Mouse (Mus musculus): ENCODE data around the gene Bmpr1b. TPM values are rescaled to one million over a fixed set of nuclear protein-coding genes. Genes with fewer than 3 reads are reported as not detected.

Bmpr1b gene
- polyA plus RNA-seq, 1 experiment from 2014 or later: 5.5 TPM

DNA sequence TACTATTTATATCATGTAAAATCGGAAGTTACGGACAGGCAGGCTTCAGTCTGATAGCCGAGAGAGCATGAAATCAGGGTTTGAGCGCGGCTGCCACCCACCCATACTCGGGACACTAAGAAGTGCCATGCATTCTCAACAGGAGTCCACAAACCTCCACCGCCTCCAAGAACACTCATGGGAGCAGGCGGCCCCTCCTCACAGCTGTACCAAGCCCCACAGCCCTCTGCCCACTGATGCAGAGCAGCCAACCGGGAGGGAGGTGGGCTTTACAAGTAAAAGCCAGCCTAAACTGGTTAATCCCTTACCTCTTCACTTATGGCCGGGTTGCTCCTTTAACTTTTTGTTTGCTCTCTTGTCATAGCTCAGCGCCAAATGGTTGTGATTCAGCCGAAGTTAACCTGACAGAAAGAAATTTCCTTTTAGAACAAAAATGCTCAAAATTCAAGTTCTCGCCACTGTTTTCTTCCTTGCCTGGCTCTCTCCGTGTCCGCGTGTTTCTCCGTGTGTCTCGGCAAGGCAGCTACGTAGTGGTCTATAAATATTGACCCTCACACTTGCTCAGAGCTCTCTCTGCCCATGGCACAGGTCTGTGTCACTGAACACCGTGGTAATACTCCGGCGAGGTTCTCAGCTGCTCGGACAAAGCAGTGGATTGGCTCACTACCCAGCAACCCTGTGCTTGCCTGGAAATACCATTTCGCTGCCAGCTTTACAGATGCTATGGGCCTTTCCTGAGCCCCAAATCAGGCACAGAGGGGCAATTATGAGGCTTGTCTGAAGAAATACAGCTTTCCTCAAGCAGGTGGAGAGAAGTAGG is 187.4 kb downstream of the Bmpr1b start:
- no peaks in the 10 kb centered on the region for H3K36me3 ChIP-seq
- no peaks in the 10 kb centered on the region for H3K4me1 ChIP-seq
- no peaks in the 10 kb centered on the region for H3K27me3 ChIP-seq (replicated peaks)
- no peak for ATAC-seq (ENCODE audit: insufficient read depth, low FRiP score, low read depth)
- no peak overlapping the region for H3K27ac ChIP-seq
- no peaks in the 10 kb centered on the region for H3K9me3 ChIP-seq
- no peak overlapping the region for H3K9ac ChIP-seq
- no peak overlapping the region for H3K4me2 ChIP-seq
- 76% methylated on average over 24 of the region's 24 CpGs for WGBS
- H3K4me3 ChIP-seq (replicated peaks): no peak overlapping the region

DNA sequence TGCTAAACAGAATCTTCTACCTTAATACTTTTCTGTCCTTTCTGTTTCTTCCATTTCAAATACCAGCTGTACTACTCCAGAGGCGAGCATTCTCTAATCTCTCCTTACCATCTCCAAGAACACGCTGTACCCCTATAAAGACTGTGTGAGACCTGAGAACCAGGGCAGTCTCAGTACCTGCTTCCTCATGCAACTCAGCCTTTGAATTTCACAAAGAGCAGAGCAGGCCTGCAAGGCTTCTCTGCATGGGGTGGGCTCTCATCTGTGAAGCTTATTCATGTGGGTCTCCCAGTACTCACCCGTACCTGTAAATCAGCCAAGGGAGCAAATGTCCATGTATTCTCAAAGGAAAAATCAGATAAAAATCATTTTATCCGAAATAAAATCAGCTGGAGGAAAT is 203.0 kb downstream of the Bmpr1b start:
- Histone ChIP-seq H3K9ac (no peak overlapping the region), H3K4me2 (no peak overlapping the region), H3K36me3 (no peaks in the 10 kb centered on the region), H3K9me3 (no peaks in the 10 kb centered on the region), H3K4me3 (replicated peaks) (no peak overlapping the region), H3K27me3 (replicated peaks) (no peaks in the 10 kb centered on the region), H3K4me1 (no peaks in the 10 kb centered on the region), H3K27ac (no peak overlapping the region)
- WGBS: 69% methylated on average over 4 of the region's 4 CpGs
- ATAC-seq (ENCODE audit: insufficient read depth, low FRiP score, low read depth): no peak

DNA sequence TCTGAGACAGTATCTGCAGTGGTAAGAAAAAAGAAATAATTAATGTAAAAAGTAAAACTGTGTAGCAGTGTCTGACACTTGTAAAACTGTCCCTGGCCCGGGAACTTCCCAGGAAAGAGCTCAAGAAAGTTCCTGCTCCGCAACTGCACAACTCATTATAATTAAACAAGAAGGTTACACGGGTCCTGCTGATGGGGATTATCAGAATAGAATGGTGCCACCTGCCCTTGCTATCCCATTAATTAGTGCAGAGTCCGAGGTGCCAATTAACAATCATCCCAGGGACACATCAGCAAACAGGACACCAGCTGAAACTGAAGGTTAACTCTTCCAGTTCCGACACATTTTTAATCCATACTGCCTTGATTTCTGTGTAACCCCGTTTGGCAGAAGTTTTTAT is 216.3 kb downstream of the Bmpr1b start:
- H3K27me3 ChIP-seq (replicated peaks): no peaks in the 10 kb centered on the region
- no peak overlapping the region for H3K27ac ChIP-seq
- 51% methylated on average over 6 of the region's 6 CpGs for WGBS
- no peaks in the 10 kb centered on the region for H3K9me3 ChIP-seq
- H3K4me2 ChIP-seq: no peak overlapping the region
- no peaks in the 10 kb centered on the region for H3K36me3 ChIP-seq
- H3K9ac ChIP-seq: no peak overlapping the region
- H3K4me1 ChIP-seq: no peaks in the 10 kb centered on the region
- ATAC-seq (ENCODE audit: insufficient read depth, low FRiP score, low read depth): no peak
- no peak overlapping the region for H3K4me3 ChIP-seq (replicated peaks)

DNA sequence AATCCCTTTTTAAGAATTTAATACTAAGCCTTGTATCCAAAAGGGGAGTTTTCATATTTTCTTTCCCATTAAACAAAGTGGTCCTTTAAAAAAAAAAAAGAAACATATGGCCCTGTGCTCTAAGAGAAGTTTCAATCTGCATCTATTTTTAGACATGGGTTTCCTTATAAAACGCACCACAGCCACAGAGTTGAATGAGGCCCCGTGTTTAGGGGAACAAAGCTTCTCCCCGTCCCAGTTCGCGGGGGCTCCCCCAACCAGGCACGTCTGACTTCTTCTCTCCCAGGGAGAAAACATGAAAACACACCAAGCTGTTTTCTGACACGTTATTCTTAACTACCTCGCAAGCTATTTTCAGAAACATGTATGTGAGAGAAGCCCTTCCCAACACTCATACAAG is 218.6 kb downstream of the Bmpr1b start:
- 57% methylated on average over 8 of the region's 8 CpGs for WGBS
- no peaks in the 10 kb centered on the region for H3K27me3 ChIP-seq (replicated peaks)
- no peak overlapping the region for H3K4me2 ChIP-seq
- no peaks in the 10 kb centered on the region for H3K9me3 ChIP-seq
- no peaks in the 10 kb centered on the region for H3K36me3 ChIP-seq
- no peaks in the 10 kb centered on the region for H3K4me1 ChIP-seq
- H3K4me3 ChIP-seq (replicated peaks): no peak overlapping the region
- no peak overlapping the region for H3K27ac ChIP-seq
- no peak for ATAC-seq (ENCODE audit: insufficient read depth, low FRiP score, low read depth)
- H3K9ac ChIP-seq: no peak overlapping the region

DNA sequence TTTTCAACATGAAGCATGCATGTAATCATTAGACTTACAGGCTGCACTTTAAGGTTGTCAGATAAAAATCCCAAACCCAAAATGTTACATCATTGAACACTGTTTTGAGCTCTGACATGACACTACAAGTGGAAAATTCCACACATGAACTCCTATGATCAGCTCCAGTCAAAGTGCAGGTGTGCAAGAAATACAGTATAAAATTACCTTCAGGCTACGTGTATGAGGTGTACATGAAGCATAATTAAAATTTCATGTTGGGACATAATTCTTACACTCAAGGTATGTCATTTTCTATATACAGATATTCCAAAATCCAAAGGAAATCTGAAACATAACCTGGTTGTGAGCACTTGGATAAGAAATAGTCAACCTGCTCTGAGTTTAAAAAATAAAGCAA is 220.7 kb downstream of the Bmpr1b start:
- H3K36me3 ChIP-seq: no peaks in the 10 kb centered on the region
- WGBS: 75% methylated on average over 1 of the region's 1 CpGs
- H3K27me3 ChIP-seq (replicated peaks): no peaks in the 10 kb centered on the region
- H3K27ac ChIP-seq: no peak overlapping the region
- no peaks in the 10 kb centered on the region for H3K4me1 ChIP-seq
- no peaks in the 10 kb centered on the region for H3K9me3 ChIP-seq
- no peak overlapping the region for H3K4me2 ChIP-seq
- H3K4me3 ChIP-seq (replicated peaks): no peak overlapping the region
- no peak for ATAC-seq (ENCODE audit: insufficient read depth, low FRiP score, low read depth)
- no peak overlapping the region for H3K9ac ChIP-seq

DNA sequence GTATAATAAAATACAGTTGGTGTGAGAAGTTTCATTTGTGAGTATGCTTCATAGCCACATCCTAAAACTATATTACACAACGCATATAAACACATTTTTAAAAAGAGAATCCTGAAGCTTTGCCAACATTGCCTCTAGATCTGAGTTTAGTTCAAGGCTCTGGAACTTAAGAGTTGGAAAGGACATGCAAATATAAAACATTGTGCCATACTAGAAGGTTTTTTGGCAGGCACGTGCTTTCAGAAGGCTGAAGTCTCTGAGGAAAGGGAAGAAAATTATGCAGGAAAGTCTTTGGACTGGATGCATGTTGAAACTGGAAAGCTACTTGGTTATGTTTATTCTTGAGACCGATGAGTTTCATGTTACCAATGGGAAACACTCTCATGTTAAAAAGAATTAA is 221.1 kb downstream of the Bmpr1b start:
- Histone ChIP-seq H3K4me3 (replicated peaks) (no peak overlapping the region), H3K36me3 (no peaks in the 10 kb centered on the region), H3K9ac (no peak overlapping the region), H3K27ac (no peak overlapping the region), H3K4me1 (no peaks in the 10 kb centered on the region), H3K4me2 (no peak overlapping the region), H3K27me3 (replicated peaks) (no peaks in the 10 kb centered on the region), H3K9me3 (no peaks in the 10 kb centered on the region)
- 66% methylated on average over 3 of the region's 3 CpGs for WGBS
- ATAC-seq (ENCODE audit: insufficient read depth, low FRiP score, low read depth): no peak

DNA sequence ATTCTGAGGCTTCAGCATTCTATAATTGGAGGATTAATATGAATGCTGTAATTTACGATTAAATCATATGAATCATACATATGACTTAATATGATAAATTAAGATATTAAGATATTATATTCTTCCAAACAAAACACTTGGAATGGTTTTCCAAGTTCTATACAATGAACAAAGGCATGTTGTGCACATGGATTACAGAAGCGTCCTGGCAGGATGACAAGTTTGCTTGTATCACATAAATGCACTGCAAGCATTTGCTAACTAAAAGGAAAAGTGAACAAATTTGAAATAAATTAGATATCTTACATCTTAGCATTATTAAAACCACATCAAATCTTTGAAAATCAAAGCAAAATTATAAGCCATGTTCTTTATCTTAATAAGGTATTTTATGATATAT is 222.4 kb downstream of the Bmpr1b start:
- Histone ChIP-seq H3K27ac (no peak overlapping the region), H3K27me3 (replicated peaks) (no peaks in the 10 kb centered on the region), H3K4me2 (no peak overlapping the region), H3K4me1 (no peaks in the 10 kb centered on the region), H3K36me3 (no peaks in the 10 kb centered on the region), H3K9ac (no peak overlapping the region), H3K9me3 (no peaks in the 10 kb centered on the region), H3K4me3 (replicated peaks) (no peak overlapping the region)
- 79% methylated on average over 2 of the region's 2 CpGs for WGBS
- no peak for ATAC-seq (ENCODE audit: insufficient read depth, low FRiP score, low read depth)

DNA sequence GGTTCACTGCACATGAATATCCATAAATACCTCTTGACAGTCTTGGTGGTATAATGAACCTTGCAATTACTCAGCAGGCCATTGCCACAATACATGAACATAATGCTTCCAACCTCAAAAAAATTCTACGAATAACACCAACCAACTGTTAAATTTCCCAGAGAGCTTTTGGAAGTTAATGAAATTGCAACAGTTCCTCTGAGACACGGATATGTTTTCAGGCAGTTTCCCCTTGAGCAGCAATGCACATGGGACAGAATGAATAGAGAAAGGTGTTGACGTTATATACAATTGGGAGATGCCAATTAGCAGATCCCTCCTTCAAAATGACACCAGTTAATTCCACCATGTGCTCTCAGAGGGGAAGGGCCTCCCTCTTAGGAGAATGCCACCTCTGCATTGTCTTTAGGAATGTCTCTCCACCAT is 225.9 kb downstream of the Bmpr1b start:
- no peak for ATAC-seq (ENCODE audit: insufficient read depth, low FRiP score, low read depth)
- Histone ChIP-seq H3K9ac (no peak overlapping the region), H3K4me1 (no peaks in the 10 kb centered on the region), H3K4me3 (replicated peaks) (no peak overlapping the region), H3K9me3 (no peaks in the 10 kb centered on the region), H3K27ac (no peak overlapping the region), H3K4me2 (no peak overlapping the region), H3K36me3 (no peaks in the 10 kb centered on the region), H3K27me3 (replicated peaks) (no peaks in the 10 kb centered on the region)
- WGBS: 83% methylated on average over 3 of the region's 3 CpGs

DNA sequence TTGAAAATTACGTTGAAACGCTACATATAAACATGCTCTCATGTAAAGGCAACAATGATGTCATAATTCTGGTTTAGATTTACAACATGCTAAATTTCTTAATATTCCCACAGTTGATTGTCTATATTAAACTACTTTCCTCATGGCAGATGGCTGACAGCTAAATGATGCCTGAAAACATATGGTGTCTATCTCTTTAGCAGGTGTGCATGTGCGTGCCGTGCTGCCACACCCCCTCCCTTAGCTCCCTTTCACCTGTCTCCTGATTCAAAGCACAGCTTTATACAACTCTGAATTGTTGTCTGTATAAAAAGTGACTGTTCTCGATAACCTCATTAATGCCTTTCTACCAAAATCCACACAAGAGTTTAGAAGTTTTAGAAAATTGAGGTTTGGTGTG is 229.0 kb downstream of the Bmpr1b start:
- WGBS: 75% methylated on average over 5 of the region's 5 CpGs
- Histone ChIP-seq H3K27me3 (replicated peaks) (no peaks in the 10 kb centered on the region), H3K9me3 (no peaks in the 10 kb centered on the region)

DNA sequence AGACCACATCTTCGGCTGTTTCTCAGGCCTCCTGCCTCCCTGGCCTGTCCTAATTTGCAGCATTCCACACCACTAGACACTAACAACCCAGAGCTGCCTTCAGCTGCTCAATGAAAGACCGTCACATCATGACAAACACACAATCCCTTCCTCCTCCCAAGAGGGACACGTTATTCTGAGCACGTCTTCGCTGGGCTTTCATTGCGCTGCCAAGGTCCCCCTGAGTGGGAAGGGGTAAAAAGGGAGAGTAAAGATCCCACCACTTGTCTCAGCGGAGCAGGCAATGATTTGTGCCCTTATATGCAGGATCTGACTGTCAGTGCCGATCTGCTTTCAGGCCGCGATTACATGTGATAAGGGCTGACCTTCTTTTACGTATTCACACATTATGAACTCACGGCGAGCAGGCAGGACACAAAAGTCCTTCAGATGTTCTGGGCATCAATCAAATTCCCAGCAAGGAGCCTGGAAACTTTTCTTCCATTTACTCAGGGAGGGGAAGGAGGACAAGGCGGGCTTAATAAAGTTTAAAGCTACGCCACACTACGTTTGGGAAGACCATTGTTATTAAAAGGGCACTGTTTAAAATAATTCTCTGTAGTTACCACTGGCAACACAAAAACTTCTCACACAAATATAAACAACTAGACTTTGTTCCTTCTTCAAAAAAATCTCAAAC is 232.5 kb downstream of the Bmpr1b start:
- no peaks in the 10 kb centered on the region for H3K27me3 ChIP-seq (replicated peaks)
- H3K9ac ChIP-seq: no peak overlapping the region
- H3K4me2 ChIP-seq: peak overlapping the region; percentile 25; the same call in 1 of the 2 replicates
- ATAC-seq (ENCODE audit: insufficient read depth, low FRiP score, low read depth): no peak
- no peaks in the 10 kb centered on the region for H3K36me3 ChIP-seq
- H3K9me3 ChIP-seq: no peaks in the 10 kb centered on the region
- WGBS: 33% methylated on average over 16 of the region's 16 CpGs
- H3K27ac ChIP-seq: no peak overlapping the region
- H3K4me1 ChIP-seq: peaks cover 3% of the 10 kb centered on the region; the same call in 1 of the 2 replicates
- no peak overlapping the region for H3K4me3 ChIP-seq (replicated peaks)

More for the DNA sequence above, 229.0 kb downstream of the Bmpr1b start:
- ATAC-seq (ENCODE audit: insufficient read depth, low FRiP score, low read depth): no peak
- Histone ChIP-seq H3K4me2 (no peak overlapping the region), H3K9ac (no peak overlapping the region), H3K4me3 (replicated peaks) (no peak overlapping the region), H3K4me1 (no peaks in the 10 kb centered on the region), H3K36me3 (no peaks in the 10 kb centered on the region), H3K27ac (no peak overlapping the region)

DNA sequence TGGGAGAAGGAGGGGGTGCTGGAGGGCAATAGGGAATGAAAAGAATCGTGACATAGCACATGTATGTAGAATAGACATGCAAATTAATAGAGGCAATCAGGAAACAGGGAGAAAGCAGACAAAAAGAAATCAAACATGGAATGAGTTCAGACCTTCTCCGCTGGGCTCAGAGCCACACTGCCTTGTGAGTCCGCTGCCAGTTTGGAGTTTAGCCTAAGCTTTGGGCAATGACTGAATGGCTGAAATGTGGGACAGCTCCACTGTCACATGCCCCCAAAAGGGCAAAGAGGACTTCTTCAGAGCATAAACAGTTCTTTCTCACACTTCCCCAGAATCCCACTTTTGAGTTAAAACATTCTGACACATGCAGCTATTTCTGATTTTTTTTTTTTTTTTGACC is 236.3 kb downstream of the Bmpr1b start:
- Histone ChIP-seq H3K36me3 (no peaks in the 10 kb centered on the region), H3K9me3 (no peaks in the 10 kb centered on the region), H3K4me1 (peaks cover 8% of the 10 kb centered on the region; the same call in 1 of the 2 replicates), H3K4me2 (no peak overlapping the region), H3K27me3 (replicated peaks) (no peaks in the 10 kb centered on the region), H3K9ac (no peak overlapping the region), H3K27ac (no peak overlapping the region), H3K4me3 (replicated peaks) (no peak overlapping the region)
- 70% methylated on average over 3 of the region's 3 CpGs for WGBS
- no peak for ATAC-seq (ENCODE audit: insufficient read depth, low FRiP score, low read depth)

DNA sequence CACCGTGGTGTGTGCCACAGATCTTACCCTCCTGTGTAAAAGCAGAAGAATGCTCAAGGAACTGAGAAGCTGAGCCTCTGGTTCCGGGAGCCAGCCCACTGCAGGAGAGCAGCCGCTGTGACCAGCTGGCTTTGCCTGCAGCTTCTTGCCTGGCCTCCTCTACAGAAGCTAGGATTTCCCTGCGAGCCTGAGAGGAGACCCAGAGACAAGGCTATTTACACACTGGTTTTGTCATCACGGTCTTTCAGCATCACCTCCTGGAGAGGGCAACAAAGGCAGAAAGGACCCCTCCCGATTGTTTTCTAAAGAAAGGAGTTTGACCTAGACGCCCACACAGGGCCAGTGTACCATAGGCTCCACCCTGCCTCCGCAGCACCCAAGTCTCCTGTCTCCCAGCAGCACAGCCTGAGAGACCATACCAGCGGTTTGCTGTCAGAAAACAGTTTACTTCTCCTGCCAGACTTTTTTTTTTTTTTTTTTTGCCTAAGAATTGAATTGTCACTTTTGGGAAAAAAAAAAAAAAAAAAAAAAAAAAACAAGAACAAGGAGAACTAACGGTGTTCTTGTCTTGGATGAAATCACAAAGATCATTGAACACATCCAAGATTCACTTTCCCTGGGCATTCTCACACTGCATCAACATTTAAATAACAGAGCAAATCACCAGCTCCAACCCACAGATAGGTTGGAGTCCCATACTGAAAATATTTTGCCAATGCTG is 237.7 kb downstream of the Bmpr1b start:
- no peaks in the 10 kb centered on the region for H3K36me3 ChIP-seq
- H3K27ac ChIP-seq: no peak overlapping the region
- peaks cover 8% of the 10 kb centered on the region; the same call in 1 of the 2 replicates for H3K4me1 ChIP-seq
- H3K4me3 ChIP-seq (replicated peaks): no peak overlapping the region; the same call in 1 of the 2 replicates
- H3K9ac ChIP-seq: no peak overlapping the region
- H3K27me3 ChIP-seq (replicated peaks): no peaks in the 10 kb centered on the region
- H3K9me3 ChIP-seq: no peaks in the 10 kb centered on the region
- 12% methylated on average over 10 of the region's 10 CpGs for WGBS
- ATAC-seq (ENCODE audit: insufficient read depth, low FRiP score, low read depth): peak; percentile 50; the same call in 1 of the 2 replicates
- H3K4me2 ChIP-seq: peak overlapping the region; percentile 32

Measured in stomach, embryonic 15.5 days (tissue).